Mouse (Mus musculus) forebrain, embryonic 13.5 days (tissue): ENCODE results near the gene Trpd52l3. TPM values are rescaled to one million over a fixed set of nuclear protein-coding genes. Genes with fewer than 3 reads are reported as not detected.

ENCODE experiments used
- ATAC-seq: fragments of 200-750 bp; cut with Nextera tagmentation; 2 replicates; pipeline ENCODE4 v1.8.0; 2017
- H3K27ac ChIP-seq: fragments of 300-500 bp; sonication (generic); 2 replicates; pipeline ENCODE4 v1.5.1; 2015; ENCODE audit warnings: inconsistent platforms, mild to moderate bottlenecking, moderate library complexity
- H3K27me3 ChIP-seq: fragments of 300-500 bp; sonication (generic); 2 replicates; pipeline ENCODE4 v1.6.1; 2015; ENCODE audit warnings: mild to moderate bottlenecking, inconsistent platforms
- H3K36me3 ChIP-seq: fragments of 300-500 bp; sonication (generic); 2 replicates; pipeline ENCODE4 v1.6.1; 2015; ENCODE audit warnings: mild to moderate bottlenecking, inconsistent platforms; ENCODE audit not compliant: poor library complexity, severe bottlenecking
- H3K4me1 ChIP-seq: fragments of 300-500 bp; sonication (generic); 2 replicates; pipeline ENCODE4 v1.6.1; 2015; ENCODE audit warnings: inconsistent platforms
- H3K4me2 ChIP-seq: fragments of 300-500 bp; sonication (generic); 2 replicates; pipeline ENCODE4 v1.6.1; 2015; ENCODE audit warnings: inconsistent platforms, mild to moderate bottlenecking, moderate library complexity
- H3K4me3 ChIP-seq: fragments of 300-500 bp; sonication (generic); 2 replicates; pipeline ENCODE4 v1.5.1; 2015; ENCODE audit warnings: mild to moderate bottlenecking, inconsistent platforms
- H3K9ac ChIP-seq: fragments of 300-500 bp; sonication (generic); 2 replicates; pipeline ENCODE4 v1.6.1; 2015; ENCODE audit warnings: mild to moderate bottlenecking, inconsistent platforms
- H3K9me3 ChIP-seq: fragments of 300-500 bp; sonication (generic); replicated peaks from 2 replicates; pipeline ENCODE4 v1.6.1; 2016; ENCODE audit warnings: inconsistent platforms
- WGBS: fragments of 180-500 bp; shearing (Covaris S2); methylation state at CpG from one replicate; pipeline ENCODE4 v1.1.7; 2015; 5-methylcytosine and 5-hydroxymethylcytosine counted together
- polyA plus RNA-seq: library from polyadenylated mRNA; unstranded; fragments of >200 nt; fragmentation: Nextera tagmentation; extraction: Ambion mirVana; gene quantifications from 2 replicates; pipeline ENCODE4 v1.2.1, GENCODE M21; 2015

Gene Trpd52l3
- not detected in 2 replicates for polyA plus RNA-seq

GRCm38 (mm10) chr19:30003621-30004020, at the start of gene Trpd52l3:
Gene Trpd52l3 (plus strand): TSS chr19:30003790.
- WGBS = 97% methylated on average over 9 of the region's 9 CpGs
- ATAC-seq = no peak

GRCm38 (mm10) chr19:29953833-29954232, 49.8 kb upstream of the Trpd52l3 start:
- Histone ChIP-seq H3K4me3 (no peak overlapping the region), H3K9ac (no peak overlapping the region), H3K9me3 (no peaks in the 10 kb centered on the region), H3K27ac (no peak overlapping the region), H3K36me3 (no peaks in the 10 kb centered on the region), H3K4me1 (peaks cover 1% of the 10 kb centered on the region), H3K27me3 (no peaks in the 10 kb centered on the region), H3K4me2 (no peak overlapping the region)
- no peak for ATAC-seq
- WGBS = 94% methylated on average over 3 of the region's 3 CpGs

More at GRCm38 (mm10) chr19:30003621-30004020, at the start of gene Trpd52l3:
- Histone ChIP-seq H3K36me3 (no peaks in the 10 kb centered on the region), H3K4me3 (no peak within 1 kb of the TSS), H3K9ac (no peak within 1 kb of the TSS), H3K27ac (no peak within 1 kb of the TSS), H3K4me2 (no peak within 1 kb of the TSS), H3K4me1 (peaks cover 12% of the 10 kb centered on the region), H3K27me3 (no peaks in the 10 kb centered on the region), H3K9me3 (no peaks in the 10 kb centered on the region)

GRCm38 (mm10) chr19:29955454-29955853, 48.1 kb upstream of the Trpd52l3 start:
- H3K27me3 ChIP-seq = no peaks in the 10 kb centered on the region
- no peak overlapping the region for H3K9ac ChIP-seq
- H3K4me2 ChIP-seq = no peak overlapping the region
- H3K27ac ChIP-seq = no peak overlapping the region
- no peaks in the 10 kb centered on the region for H3K36me3 ChIP-seq
- no peak overlapping the region for H3K4me3 ChIP-seq
- H3K9me3 ChIP-seq = no peaks in the 10 kb centered on the region
- no peaks in the 10 kb centered on the region for H3K4me1 ChIP-seq
- no peak for ATAC-seq
- 79% methylated on average over 2 of the region's 2 CpGs for WGBS

- H3K27ac ChIP-seq = no peak overlapping the region
- no peaks in the 10 kb centered on the region for H3K4me1 ChIP-seq
- no peak overlapping the region for H3K4me2 ChIP-seq
- ATAC-seq = no peak
- peaks cover 3% of the 10 kb centered on the region; the same call in 1 of the 2 replicates for H3K9me3 ChIP-seq
- no peaks in the 10 kb centered on the region for H3K27me3 ChIP-seq
- no peak overlapping the region for H3K9ac ChIP-seq
- no peaks in the 10 kb centered on the region for H3K36me3 ChIP-seq
- H3K4me3 ChIP-seq = no peak overlapping the region
- whole genome bisulfite sequencing = 83% methylated on average over 4 of the region's 4 CpGs
Observed at GRCm38 (mm10) chr19:29960906-29961305, 42.7 kb upstream of the Trpd52l3 start.

GRCm38 (mm10) chr19:29961842-29962241, 41.7 kb upstream of the Trpd52l3 start:
- 84% methylated on average over 6 of the region's 6 CpGs for WGBS
- Histone ChIP-seq H3K4me3 (no peak overlapping the region), H3K4me2 (no peak overlapping the region), H3K9ac (no peak overlapping the region), H3K4me1 (no peaks in the 10 kb centered on the region), H3K27me3 (no peaks in the 10 kb centered on the region), H3K9me3 (peaks cover 11% of the 10 kb centered on the region; the same call in 1 of the 2 replicates), H3K36me3 (no peaks in the 10 kb centered on the region), H3K27ac (no peak overlapping the region)
- ATAC-seq = no peak

- ATAC-seq = no peak
Observed at GRCm38 (mm10) chr19:29963598-29964092, 39.9 kb upstream of the Trpd52l3 start.

GRCm38 (mm10) chr19:29967960-29968359, 35.6 kb upstream of the Trpd52l3 start:
- H3K9ac ChIP-seq = no peak overlapping the region
- H3K9me3 ChIP-seq = peaks cover 13% of the 10 kb centered on the region; the same call in 1 of the 2 replicates
- no peaks in the 10 kb centered on the region for H3K27me3 ChIP-seq
- H3K4me2 ChIP-seq = no peak overlapping the region
- WGBS = 92% methylated on average over 3 of the region's 3 CpGs
- no peak overlapping the region for H3K4me3 ChIP-seq
- no peak for ATAC-seq
- H3K36me3 ChIP-seq = no peaks in the 10 kb centered on the region
- no peak overlapping the region for H3K27ac ChIP-seq
- H3K4me1 ChIP-seq = no peaks in the 10 kb centered on the region

More at GRCm38 (mm10) chr19:29963598-29964092, 39.9 kb upstream of the Trpd52l3 start:
- no peak overlapping the region for H3K9ac ChIP-seq
- no peak overlapping the region for H3K4me2 ChIP-seq
- H3K36me3 ChIP-seq = no peaks in the 10 kb centered on the region
- no peak overlapping the region for H3K4me3 ChIP-seq
- 95% methylated on average over 2 of the region's 2 CpGs for WGBS
- H3K9me3 ChIP-seq = peaks cover 13% of the 10 kb centered on the region; the same call in 1 of the 2 replicates
- H3K27me3 ChIP-seq = no peaks in the 10 kb centered on the region
- H3K27ac ChIP-seq = no peak overlapping the region
- no peaks in the 10 kb centered on the region for H3K4me1 ChIP-seq

GRCm38 (mm10) chr19:29973396-29973795, 30.2 kb upstream of the Trpd52l3 start:
- no peaks in the 10 kb centered on the region for H3K27me3 ChIP-seq
- no peak overlapping the region for H3K4me3 ChIP-seq
- no peak overlapping the region for H3K9ac ChIP-seq
- H3K4me1 ChIP-seq = no peaks in the 10 kb centered on the region
- no peak overlapping the region for H3K27ac ChIP-seq
- H3K9me3 ChIP-seq = no peaks in the 10 kb centered on the region
- H3K4me2 ChIP-seq = no peak overlapping the region
- no peaks in the 10 kb centered on the region for H3K36me3 ChIP-seq
- WGBS = 78% methylated on average over 5 of the region's 5 CpGs
- no peak for ATAC-seq

- Histone ChIP-seq H3K4me2 (no peak overlapping the region), H3K36me3 (no peaks in the 10 kb centered on the region), H3K4me1 (no peaks in the 10 kb centered on the region), H3K9me3 (no peaks in the 10 kb centered on the region), H3K27me3 (no peaks in the 10 kb centered on the region), H3K4me3 (no peak overlapping the region), H3K9ac (no peak overlapping the region), H3K27ac (no peak overlapping the region)
- ATAC-seq = peak; percentile 63
- 57% methylated on average over 2 of the region's 2 CpGs for WGBS
Observed at GRCm38 (mm10) chr19:29978847-29979246, 24.7 kb upstream of the Trpd52l3 start.

- no peaks in the 10 kb centered on the region for H3K27me3 ChIP-seq
- no peaks in the 10 kb centered on the region for H3K9me3 ChIP-seq
- no peaks in the 10 kb centered on the region for H3K36me3 ChIP-seq
- WGBS = 75% methylated on average over 8 of the region's 8 CpGs
- no peak overlapping the region for H3K9ac ChIP-seq
- ATAC-seq = peak; percentile 36; the same call in 1 of the 2 replicates
- H3K27ac ChIP-seq = no peak overlapping the region
- no peak overlapping the region; the same call in 1 of the 2 replicates for H3K4me2 ChIP-seq
- H3K4me1 ChIP-seq = no peaks in the 10 kb centered on the region
- H3K4me3 ChIP-seq = no peak overlapping the region
Observed at GRCm38 (mm10) chr19:29979452-29980089, 24.0 kb upstream of the Trpd52l3 start.

GRCm38 (mm10) chr19:29984208-29985005, 19.2 kb upstream of the Trpd52l3 start:
- ATAC-seq = no peak
- Histone ChIP-seq H3K27me3 (no peaks in the 10 kb centered on the region), H3K4me3 (no peak overlapping the region), H3K4me1 (no peaks in the 10 kb centered on the region), H3K4me2 (no peak overlapping the region), H3K9me3 (no peaks in the 10 kb centered on the region), H3K36me3 (no peaks in the 10 kb centered on the region), H3K9ac (no peak overlapping the region), H3K27ac (no peak overlapping the region)
- WGBS = 80% methylated on average over 16 of the region's 16 CpGs

- Histone ChIP-seq H3K36me3 (no peaks in the 10 kb centered on the region), H3K9me3 (no peaks in the 10 kb centered on the region), H3K4me1 (no peaks in the 10 kb centered on the region), H3K9ac (no peak overlapping the region), H3K4me3 (no peak overlapping the region), H3K27me3 (no peaks in the 10 kb centered on the region), H3K27ac (no peak overlapping the region), H3K4me2 (no peak overlapping the region)
- ATAC-seq = no peak
- 87% methylated on average over 12 of the region's 12 CpGs for WGBS
Observed at GRCm38 (mm10) chr19:29986464-29987091, 17.0 kb upstream of the Trpd52l3 start.
